In genomic region chr9:83325910-83326309, GRCm38 (mm10) we compare ENCODE assay signal across 8 mouse cellular contexts.
DNase-seq lines count a peak whose midpoint lies in the region; ATAC-seq lines count a peak whose summit lies in the region.

No protein-coding gene starts in this region.

- H3K27me3 ChIP-seq in hindbrain, embryonic 14.5 days (ENCODE audit: control insufficient read depth, insufficient read depth, low read length) = no peaks in the 10 kb centered on the region
- H3K27me3 ChIP-seq in heart, embryonic 11.5 days (ENCODE audit: control insufficient read depth, insufficient read depth, low read length) = no peaks in the 10 kb centered on the region

- WGBS in hindbrain, embryonic 14.5 days = 10% methylated on average over 6 of the region's 6 CpGs
- WGBS in heart, embryonic 11.5 days (ENCODE audit: insufficient replicate concordance) = 11% methylated on average over 6 of the region's 6 CpGs

- H3K4me2 ChIP-seq in hindbrain, embryonic 14.5 days (replicated peaks) = peak overlapping the region; percentile 19; the same call in 1 of the 2 replicates
- no peak overlapping the region for H3K4me2 ChIP-seq in heart, embryonic 11.5 days

- H3K9ac ChIP-seq in hindbrain, embryonic 14.5 days = peak overlapping the region; percentile 31; the same call in 1 of the 2 replicates
- no peak overlapping the region for H3K9ac ChIP-seq in heart, embryonic 11.5 days (ENCODE audit: low read depth, low read length)

- DNase-seq in kidney, postnatal 10 days = peak; percentile 19
- no peak for DNase-seq in kidney, adult 8-10 months
- DNase-seq in hindbrain, embryonic 14.5 days (ENCODE audit: low spot score) = no peak
- peak; percentile 90 to 91 for DNase-seq in right cerebral cortex, postnatal 36 days (ENCODE audit: low spot score in 2 of 2)
- no peak for DNase-seq in natural killer cell, adult 2 months (ENCODE audit: low spot score in 2 of 2)
- DNase-seq in yolk sac, embryonic 10.5 days (ENCODE audit: low spot score) = no peak

- H3K36me3 ChIP-seq in hindbrain, embryonic 14.5 days (replicated peaks; ENCODE audit: control insufficient read depth, insufficient read depth) = no peaks in the 10 kb centered on the region
- no peaks in the 10 kb centered on the region for H3K36me3 ChIP-seq in heart, embryonic 11.5 days (ENCODE audit: control insufficient read depth, insufficient read depth, low read length)

- no peaks in the 10 kb centered on the region for H3K9me3 ChIP-seq in hindbrain, embryonic 14.5 days (ENCODE audit: control insufficient read depth, low read length)
- H3K9me3 ChIP-seq in heart, embryonic 11.5 days (replicated peaks; ENCODE audit: control insufficient read depth, low read length) = no peaks in the 10 kb centered on the region

- ATAC-seq in hindbrain, embryonic 14.5 days (ENCODE audit: low FRiP score) = peak; percentile 92
- peak; percentile 24 for ATAC-seq in megakaryocyte progenitor cell, adult 5-6 weeks (replicated peaks; ENCODE audit: poor library complexity)
- no peak for ATAC-seq in heart, embryonic 11.5 days (replicated peaks; ENCODE audit: insufficient number of reproducible peaks, low FRiP score, low TSS enrichment)

- peak overlapping the region; percentile 65 for H3K27ac ChIP-seq in hindbrain, embryonic 14.5 days
- no peak overlapping the region for H3K27ac ChIP-seq in heart, embryonic 11.5 days (ENCODE audit: low read depth, low read length)

- H3K4me1 ChIP-seq in hindbrain, embryonic 14.5 days (replicated peaks; ENCODE audit: control insufficient read depth, insufficient read depth, low read length) = peaks cover 16% of the 10 kb centered on the region
- H3K4me1 ChIP-seq in heart, embryonic 11.5 days (ENCODE audit: control insufficient read depth, insufficient read depth, low read length) = no peaks in the 10 kb centered on the region

- H3K4me3 ChIP-seq in hindbrain, embryonic 14.5 days (replicated peaks; ENCODE audit: low read length) = no peak overlapping the region
- H3K4me3 ChIP-seq in heart, embryonic 11.5 days (ENCODE audit: low read depth, low read length) = no peak overlapping the region

Comparison
In these comparisons a context has a peak if more than half of its experiments do, and no peak if none do; other contexts are left out.
1. DNase-seq: peak in kidney, postnatal 10 days (single experiment) and right cerebral cortex, postnatal 36 days (2 of 2); none in kidney, adult 8-10 months (0 of 2), hindbrain, embryonic 14.5 days (single experiment), natural killer cell, adult 2 months (0 of 2) and yolk sac, embryonic 10.5 days (single experiment).